Mouse (Mus musculus): ENCODE results near the gene Tecta. TPM values are rescaled to one million over a fixed set of nuclear protein-coding genes. Genes with fewer than 3 reads are reported as not detected.

The Tecta gene
- polyA plus RNA-seq, 1 experiment: not detected

GRCm38 (mm10) chr9:42392927-42393326 lies 6.8 kb downstream of the Tecta start:
- Histone ChIP-seq H3K4me3 (ENCODE audit: insufficient read depth, low read length) (no peak overlapping the region), H3K27ac (ENCODE audit: insufficient read depth, low read depth, low read length) (no peak overlapping the region), H3K4me1 (ENCODE audit: control insufficient read depth, insufficient read depth, low read length) (no peaks in the 10 kb centered on the region)
- no peak for TF ChIP-seq CTCF (IDR thresholded peaks at IDR 0.05; ENCODE audit: low read depth, low read length)
- no peak for TF ChIP-seq POLR2A (IDR thresholded peaks at IDR 0.05; ENCODE audit: borderline replicate concordance, low read depth, low read length)

- no peak for TF ChIP-seq CTCF (IDR thresholded peaks at IDR 0.05; ENCODE audit: low read depth, low read length)
- TF ChIP-seq POLR2A (IDR thresholded peaks at IDR 0.05; ENCODE audit: borderline replicate concordance, low read depth, low read length): no peak
Observed at GRCm38 (mm10) chr9:42388490-42388889, 11.2 kb downstream of the Tecta start.

DNA sequence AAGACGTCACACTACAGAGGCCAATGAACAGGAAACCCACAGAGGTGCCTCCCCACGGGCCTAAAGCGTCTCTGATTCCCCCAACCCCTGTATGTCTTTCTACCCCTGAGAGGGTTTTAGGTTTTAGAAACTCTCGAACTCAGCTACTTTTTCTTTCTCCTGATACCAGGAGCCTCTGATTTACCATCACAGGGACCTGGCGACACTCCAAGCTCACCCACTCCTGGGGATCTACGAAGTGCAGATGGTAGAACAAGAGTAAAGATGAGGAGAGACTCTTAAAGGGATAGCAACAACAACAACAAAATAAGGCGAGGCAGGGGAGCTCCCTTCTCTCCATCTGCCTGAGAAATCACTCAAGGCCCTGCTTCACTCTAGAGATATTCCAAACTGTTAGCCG lies 12.7 kb downstream of the Tecta start:
- no peak overlapping the region for H3K4me3 ChIP-seq (ENCODE audit: insufficient read depth, low read length)
- no peaks in the 10 kb centered on the region for H3K4me1 ChIP-seq (ENCODE audit: control insufficient read depth, insufficient read depth, low read length)
- TF ChIP-seq CTCF (IDR thresholded peaks at IDR 0.05; ENCODE audit: low read depth, low read length) (no peak), POLR2A (IDR thresholded peaks at IDR 0.05; ENCODE audit: borderline replicate concordance, low read depth, low read length) (no peak)
- H3K27ac ChIP-seq (ENCODE audit: insufficient read depth, low read depth, low read length): no peak overlapping the region

More at GRCm38 (mm10) chr9:42388490-42388889, 11.2 kb downstream of the Tecta start:
- Histone ChIP-seq H3K4me1 (ENCODE audit: control insufficient read depth, insufficient read depth, low read length) (no peaks in the 10 kb centered on the region), H3K27ac (ENCODE audit: insufficient read depth, low read depth, low read length) (no peak overlapping the region), H3K4me3 (ENCODE audit: insufficient read depth, low read length) (no peak overlapping the region)

DNA sequence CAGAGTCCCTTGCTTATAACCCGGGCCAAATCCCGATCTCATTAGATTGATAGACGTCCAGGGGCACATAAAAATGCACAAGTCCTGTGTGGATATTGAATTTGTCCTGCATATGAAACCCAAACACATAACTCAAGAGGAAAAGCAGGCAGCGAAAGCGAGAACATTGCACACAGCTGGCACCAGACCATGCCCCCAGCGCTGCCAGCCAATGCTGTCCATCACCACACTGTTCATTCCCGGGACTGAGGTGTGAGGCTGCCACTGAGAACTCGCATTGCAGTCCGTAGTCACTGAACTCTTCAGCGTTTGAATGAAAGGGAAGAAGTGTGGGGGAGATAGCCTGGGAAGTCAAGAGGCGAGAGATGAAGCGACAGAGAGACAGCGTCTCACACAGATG lies 14.1 kb downstream of the Tecta start:
- Histone ChIP-seq H3K4me3 (ENCODE audit: insufficient read depth, low read length) (no peak overlapping the region), H3K27ac (ENCODE audit: insufficient read depth, low read depth, low read length) (no peak overlapping the region), H3K4me1 (ENCODE audit: control insufficient read depth, insufficient read depth, low read length) (no peaks in the 10 kb centered on the region)
- no peak for TF ChIP-seq CTCF (IDR thresholded peaks at IDR 0.05; ENCODE audit: low read depth, low read length)
- TF ChIP-seq POLR2A (IDR thresholded peaks at IDR 0.05; ENCODE audit: borderline replicate concordance, low read depth, low read length): no peak

DNA sequence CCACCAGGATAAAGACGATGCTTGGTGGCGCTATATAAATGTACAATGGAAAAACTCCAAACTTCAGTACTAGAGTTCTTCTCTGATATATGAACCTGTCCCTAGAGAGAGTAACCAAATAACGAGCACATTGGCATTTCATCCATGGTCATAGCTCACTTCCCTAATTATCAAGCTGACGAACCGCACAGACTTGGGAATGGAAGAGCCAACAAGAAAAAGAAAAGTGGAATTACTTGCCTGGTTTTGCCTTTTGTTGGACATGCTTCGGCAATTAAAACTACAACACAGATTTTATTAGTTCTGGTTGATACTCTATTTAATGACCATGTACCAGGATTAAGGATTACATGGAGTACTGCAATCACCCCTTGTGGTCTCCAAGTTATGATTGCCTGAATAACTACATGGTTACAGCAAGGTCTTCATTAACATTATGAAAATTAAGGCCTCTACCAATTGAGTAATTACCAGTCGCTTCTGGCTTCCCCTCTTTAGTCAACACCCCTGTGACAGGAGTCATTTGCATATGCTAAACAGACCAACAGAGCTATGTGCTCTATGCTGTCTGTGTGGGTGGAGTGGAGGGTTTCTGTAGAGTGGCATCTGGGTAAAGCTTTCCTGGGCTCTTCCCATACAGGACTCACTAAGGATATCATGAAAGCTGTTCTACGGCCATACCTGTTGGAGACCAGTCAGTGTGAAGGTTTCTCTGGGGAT lies 16.9 kb downstream of the Tecta start:
- H3K27ac ChIP-seq (ENCODE audit: insufficient read depth, low read depth, low read length): no peak overlapping the region
- TF ChIP-seq POLR2A (IDR thresholded peaks at IDR 0.05; ENCODE audit: borderline replicate concordance, low read depth, low read length) (no peak), CTCF (IDR thresholded peaks at IDR 0.05; ENCODE audit: low read depth, low read length) (no peak)
- no peak overlapping the region for H3K4me3 ChIP-seq (ENCODE audit: insufficient read depth, low read length)
- no peaks in the 10 kb centered on the region for H3K4me1 ChIP-seq (ENCODE audit: control insufficient read depth, insufficient read depth, low read length)

- TF ChIP-seq POLR2A (IDR thresholded peaks at IDR 0.05; ENCODE audit: borderline replicate concordance, low read depth, low read length) (no peak), CTCF (IDR thresholded peaks at IDR 0.05; ENCODE audit: low read depth, low read length) (no peak)
- Histone ChIP-seq H3K27ac (ENCODE audit: insufficient read depth, low read depth, low read length) (no peak overlapping the region), H3K4me1 (ENCODE audit: control insufficient read depth, insufficient read depth, low read length) (no peaks in the 10 kb centered on the region), H3K4me3 (ENCODE audit: insufficient read depth, low read length) (no peak overlapping the region)
Observed at GRCm38 (mm10) chr9:42382063-42382462, 17.7 kb downstream of the Tecta start.

- no peaks in the 10 kb centered on the region for H3K4me1 ChIP-seq (ENCODE audit: control insufficient read depth, insufficient read depth, low read length)
- no peak overlapping the region for H3K4me3 ChIP-seq (ENCODE audit: insufficient read depth, low read length)
- H3K27ac ChIP-seq (ENCODE audit: insufficient read depth, low read depth, low read length): no peak overlapping the region
- TF ChIP-seq POLR2A (IDR thresholded peaks at IDR 0.05; ENCODE audit: borderline replicate concordance, low read depth, low read length) (no peak), CTCF (IDR thresholded peaks at IDR 0.05; ENCODE audit: low read depth, low read length) (no peak)
Observed at GRCm38 (mm10) chr9:42378071-42378470, 21.7 kb downstream of the Tecta start.

- no peaks in the 10 kb centered on the region for H3K4me1 ChIP-seq (ENCODE audit: control insufficient read depth, insufficient read depth, low read length)
- no peak for TF ChIP-seq CTCF (IDR thresholded peaks at IDR 0.05; ENCODE audit: low read depth, low read length)
- TF ChIP-seq POLR2A (IDR thresholded peaks at IDR 0.05; ENCODE audit: borderline replicate concordance, low read depth, low read length): no peak
- no peak overlapping the region for H3K27ac ChIP-seq (ENCODE audit: insufficient read depth, low read depth, low read length)
- no peak overlapping the region for H3K4me3 ChIP-seq (ENCODE audit: insufficient read depth, low read length)
Observed at GRCm38 (mm10) chr9:42377656-42378055, 22.1 kb downstream of the Tecta start.

- H3K4me3 ChIP-seq (ENCODE audit: insufficient read depth, low read length): no peak overlapping the region
Observed at GRCm38 (mm10) chr9:42371670-42372368, 27.9 kb downstream of the Tecta start.

DNA sequence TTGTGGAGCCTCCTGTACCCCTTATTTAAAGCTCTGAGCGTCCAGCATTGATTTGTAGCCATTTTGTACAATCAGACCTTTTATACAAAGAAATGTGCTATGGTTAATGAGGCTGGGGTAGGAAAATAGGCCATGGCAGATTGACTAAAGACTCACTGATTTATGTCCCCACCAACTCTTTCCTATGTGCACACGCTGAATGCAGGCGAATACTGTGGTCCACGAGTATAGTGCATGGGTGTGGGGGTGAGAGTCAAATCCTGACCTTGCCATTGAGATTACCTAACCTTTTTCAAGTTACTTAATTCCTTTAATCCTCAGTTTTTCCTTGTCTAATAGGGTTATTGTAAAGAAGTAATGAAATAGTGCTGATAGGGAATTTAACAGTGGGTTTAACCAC lies 42.1 kb downstream of the Tecta start:
- H3K4me3 ChIP-seq (ENCODE audit: insufficient read depth, low read length): no peak overlapping the region
- H3K27ac ChIP-seq (ENCODE audit: insufficient read depth, low read depth, low read length): no peak overlapping the region
- no peak for TF ChIP-seq POLR2A (IDR thresholded peaks at IDR 0.05; ENCODE audit: borderline replicate concordance, low read depth, low read length)
- TF ChIP-seq CTCF (IDR thresholded peaks at IDR 0.05; ENCODE audit: low read depth, low read length): no peak
- H3K4me1 ChIP-seq (ENCODE audit: control insufficient read depth, insufficient read depth, low read length): no peaks in the 10 kb centered on the region

More at GRCm38 (mm10) chr9:42371670-42372368, 27.9 kb downstream of the Tecta start:
- TF ChIP-seq POLR2A (IDR thresholded peaks at IDR 0.05; ENCODE audit: borderline replicate concordance, low read depth, low read length): no peak
- no peak for TF ChIP-seq CTCF (IDR thresholded peaks at IDR 0.05; ENCODE audit: low read depth, low read length)
- no peaks in the 10 kb centered on the region for H3K4me1 ChIP-seq (ENCODE audit: control insufficient read depth, insufficient read depth, low read length)
- no peak overlapping the region for H3K27ac ChIP-seq (ENCODE audit: insufficient read depth, low read depth, low read length)

All from bone marrow macrophage, adult 2 months (primary cell).